Mouse (Mus musculus) liver, embryonic 14.5 days (tissue): ENCODE measurements around the gene Il16.

Experiments used
- CTCF ChIP-seq: IDR thresholded peaks from 2 replicates; pipeline ENCODE4 v1.5.1; 2016; ENCODE audit warnings: antibody characterized with exemption, low read depth, control low read depth
- EP300 ChIP-seq: IDR thresholded peaks from 2 replicates; pipeline ENCODE4 v1.6.1; 2016; ENCODE audit warnings: antibody characterized with exemption, low read depth

- TF ChIP-seq EP300: no peak
- no peak for TF ChIP-seq CTCF
These were observed 21.0 kb downstream of the Il16 start for GRCm38 (mm10) chr7:83724541-83724940.
